Mouse (Mus musculus): ENCODE measurements around the gene Slitrk1. TPM values are rescaled to one million over a fixed set of nuclear protein-coding genes. Genes with fewer than 3 reads are reported as not detected.

Slitrk1 gene
- 34.6 and 36.7 TPM in 2 replicates for polyA plus RNA-seq (2012; rRNA removed)

DNA sequence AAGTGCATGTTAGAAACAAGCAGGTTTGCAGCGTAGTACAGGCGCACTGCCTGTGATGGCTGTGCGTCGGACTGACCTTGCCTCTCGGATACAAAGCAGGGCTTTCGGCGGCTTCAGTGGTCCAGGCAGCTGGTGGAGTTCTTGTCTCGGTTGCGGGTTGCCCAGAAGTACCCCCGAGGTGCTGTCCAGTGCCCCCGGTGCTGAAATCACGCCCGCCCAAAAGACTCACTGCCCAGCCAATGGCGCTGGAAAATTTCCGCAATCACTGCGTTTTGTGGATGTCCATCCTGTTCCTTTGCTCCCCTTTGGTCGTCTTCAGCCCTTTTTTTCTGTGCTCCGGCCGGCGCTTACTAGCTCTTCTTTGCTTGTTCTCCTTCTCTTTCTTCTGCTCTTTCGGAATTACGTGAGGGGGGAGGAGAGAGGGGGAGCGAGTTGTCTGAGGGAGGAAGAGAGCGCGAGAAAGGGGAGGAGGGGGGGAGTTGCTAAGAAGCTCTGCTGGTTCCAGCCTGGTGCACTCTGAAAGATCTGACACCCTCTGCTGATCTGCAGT is at the start of gene Slitrk1:
Gene Slitrk1 (minus strand): TSS at position 445 of the 550 bp plus-strand sequence.
- Histone ChIP-seq H3K27me3 (ENCODE audit: control insufficient read depth, insufficient read depth, low read length) (no peaks in the 10 kb centered on the region), H3K4me3 (replicated peaks; ENCODE audit: insufficient read depth, low read depth, low read length) (peak within 1 kb of the TSS; percentile 70), H3K4me1 (ENCODE audit: control insufficient read depth, insufficient read depth, low read length) (no peaks in the 10 kb centered on the region), H3K27ac (ENCODE audit: insufficient read depth, low read length) (peak within 1 kb of the TSS; percentile 69)
- TF ChIP-seq POLR2A (IDR thresholded peaks at IDR 0.05; ENCODE audit: borderline replicate concordance, insufficient read depth, low read length) (peak; percentile 40; the same call in 1 of the 2 replicates), CTCF (IDR thresholded peaks at IDR 0.05; ENCODE audit: borderline replicate concordance, insufficient read depth, low read depth, low read length) (0 out of 2 replicates have a peak, but pooled peaks have one; percentile 12)
- under 1% methylated on average over 25 of the region's 25 CpGs for WGBS
- peak; percentile 81 to 88 for DNase-seq

DNA sequence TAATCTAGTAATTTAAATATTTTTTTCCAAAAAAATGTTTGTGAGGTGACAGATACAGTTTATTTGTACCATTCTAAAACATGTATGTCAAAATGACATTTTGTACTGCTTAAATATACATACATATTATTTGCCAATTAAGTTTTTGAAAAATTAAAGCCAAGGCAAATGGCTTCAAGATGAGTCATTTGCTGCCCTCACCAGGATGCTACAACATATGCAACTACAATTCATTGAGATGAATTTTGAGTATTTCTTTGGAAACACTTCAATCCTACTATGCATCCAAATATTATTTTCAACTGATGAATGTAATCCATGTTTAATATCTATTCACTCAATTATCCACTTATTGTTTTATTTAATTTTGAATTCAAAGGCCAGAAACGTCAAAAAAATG is 21.8 kb upstream of the Slitrk1 start:
- WGBS = 81% methylated on average over 1 of the region's 1 CpGs
- Histone ChIP-seq H3K27me3 (ENCODE audit: control insufficient read depth, insufficient read depth, low read length) (no peaks in the 10 kb centered on the region), H3K27ac (ENCODE audit: insufficient read depth, low read length) (no peak overlapping the region), H3K4me1 (ENCODE audit: control insufficient read depth, insufficient read depth, low read length) (no peaks in the 10 kb centered on the region), H3K4me3 (replicated peaks; ENCODE audit: insufficient read depth, low read depth, low read length) (no peak overlapping the region)
- peak in 1 of 2 experiments; percentile 3 for DNase-seq
- no peak for TF ChIP-seq CTCF (IDR thresholded peaks at IDR 0.05; ENCODE audit: borderline replicate concordance, insufficient read depth, low read depth, low read length)
- TF ChIP-seq POLR2A (IDR thresholded peaks at IDR 0.05; ENCODE audit: borderline replicate concordance, insufficient read depth, low read length) = no peak

DNA sequence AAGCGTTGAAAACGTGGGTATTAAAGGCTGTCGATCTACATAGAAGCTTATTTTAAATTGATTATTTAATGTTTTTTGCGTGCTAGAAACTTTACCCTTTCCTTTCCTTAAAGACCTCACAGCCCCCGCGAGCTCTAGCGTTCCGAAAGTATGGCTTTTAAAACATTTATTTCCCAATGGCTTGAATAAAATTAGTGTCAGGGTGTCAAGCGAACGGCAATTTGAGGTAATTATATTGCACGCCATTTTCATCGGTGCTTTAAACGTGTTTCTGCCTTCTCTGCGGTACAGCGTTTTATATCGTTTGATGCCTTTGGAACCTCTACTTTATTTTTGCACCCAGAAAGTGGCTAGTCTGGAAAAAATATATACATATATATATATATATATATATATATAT is 378 bp upstream of the Slitrk1 start:
- peak in 1 of 2 experiments; percentile 38 for DNase-seq
- TF ChIP-seq POLR2A (IDR thresholded peaks at IDR 0.05; ENCODE audit: borderline replicate concordance, insufficient read depth, low read length) (no peak), CTCF (IDR thresholded peaks at IDR 0.05; ENCODE audit: borderline replicate concordance, insufficient read depth, low read depth, low read length) (no peak)
- 3% methylated on average over 16 of the region's 16 CpGs for WGBS
- no peak overlapping the region; the same call in 1 of the 2 replicates for H3K27ac ChIP-seq (ENCODE audit: insufficient read depth, low read length)
- H3K4me3 ChIP-seq (replicated peaks; ENCODE audit: insufficient read depth, low read depth, low read length) = peak overlapping the region; percentile 70
- H3K4me1 ChIP-seq (ENCODE audit: control insufficient read depth, insufficient read depth, low read length) = no peaks in the 10 kb centered on the region
- no peaks in the 10 kb centered on the region for H3K27me3 ChIP-seq (ENCODE audit: control insufficient read depth, insufficient read depth, low read length)

DNA sequence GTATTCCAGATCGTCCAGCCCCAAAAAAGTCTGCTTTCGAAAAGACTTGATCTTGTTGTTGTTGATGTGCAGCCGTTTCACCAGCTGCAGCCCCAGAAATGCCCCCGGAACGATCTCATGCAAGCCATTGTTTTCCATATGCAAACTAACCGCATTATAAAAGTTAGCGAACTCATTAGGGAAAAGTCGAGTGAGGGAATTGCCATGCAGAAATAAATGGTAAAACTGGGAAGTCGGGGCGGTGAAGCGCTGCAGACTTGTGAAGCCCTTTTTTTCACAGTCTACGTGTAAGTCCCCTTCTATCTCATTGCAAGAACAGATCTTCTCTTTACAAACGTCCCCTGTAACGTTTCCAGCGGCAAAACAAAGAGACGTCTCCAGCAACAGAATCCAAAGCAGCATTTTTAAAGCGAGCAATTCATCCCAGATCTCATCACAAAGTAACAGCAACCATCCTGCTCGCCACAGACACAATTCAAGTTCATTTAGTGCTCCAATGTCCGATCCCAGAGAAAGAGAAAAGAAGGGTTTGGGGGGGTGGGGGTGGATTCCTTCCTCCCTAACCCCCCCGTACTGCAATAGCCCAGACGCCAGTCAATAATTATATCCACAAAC is 975 bp downstream of the Slitrk1 start:
- Histone ChIP-seq H3K4me1 (ENCODE audit: control insufficient read depth, insufficient read depth, low read length) (no peaks in the 10 kb centered on the region), H3K4me3 (replicated peaks; ENCODE audit: insufficient read depth, low read depth, low read length) (peak overlapping the region; percentile 70), H3K27ac (ENCODE audit: insufficient read depth, low read length) (peak overlapping the region; percentile 58), H3K27me3 (ENCODE audit: control insufficient read depth, insufficient read depth, low read length) (no peaks in the 10 kb centered on the region)
- TF ChIP-seq CTCF (IDR thresholded peaks at IDR 0.05; ENCODE audit: borderline replicate concordance, insufficient read depth, low read depth, low read length) (no peak), POLR2A (IDR thresholded peaks at IDR 0.05; ENCODE audit: borderline replicate concordance, insufficient read depth, low read length) (no peak)
- WGBS = under 1% methylated on average over 21 of the region's 21 CpGs
- peak in 1 of 2 experiments; percentile 53 for DNase-seq

DNA sequence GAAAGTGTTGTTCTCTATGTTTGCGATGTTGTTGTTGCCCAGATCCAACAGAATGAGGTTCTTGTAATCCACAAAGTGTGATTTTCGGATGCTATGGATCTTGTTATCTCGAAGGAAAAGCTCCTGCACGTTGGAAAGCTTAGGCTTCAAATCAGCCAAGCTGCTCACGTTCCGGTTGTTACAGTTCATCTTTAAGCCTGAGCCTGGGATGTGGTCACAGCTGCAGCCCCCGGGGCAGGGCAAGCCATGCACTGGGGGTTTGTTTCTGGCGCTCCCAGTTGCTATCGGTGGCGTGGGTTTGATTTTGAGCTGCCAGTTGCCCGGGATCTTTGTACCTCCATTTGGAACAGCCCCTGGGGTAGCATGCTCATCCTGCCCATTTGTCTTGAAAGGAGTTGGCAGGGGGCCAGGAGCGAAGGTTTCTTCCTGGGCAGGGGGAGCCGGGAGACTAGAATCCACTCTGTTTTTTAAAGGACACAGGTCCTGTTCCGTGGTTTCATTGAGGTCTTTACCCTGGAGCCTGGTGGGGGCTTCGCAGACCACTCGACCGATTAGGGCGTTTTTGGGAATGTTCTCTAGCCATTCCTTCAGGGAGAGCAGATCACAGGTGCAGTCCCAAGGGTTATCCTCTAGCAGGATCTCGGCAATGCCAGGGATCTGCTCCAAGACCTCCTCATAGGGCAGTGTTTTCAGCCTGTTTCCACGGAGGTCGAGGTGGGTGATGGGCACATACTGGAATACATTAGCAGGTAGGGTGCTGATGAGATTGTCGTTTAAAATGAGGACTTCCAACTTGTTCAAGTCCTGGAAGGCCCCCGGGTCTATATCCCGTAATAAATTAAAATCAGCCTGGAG is 1.7 kb downstream of the Slitrk1 start:
- DNase-seq = peak; percentile 81 to 88
- H3K4me1 ChIP-seq (ENCODE audit: control insufficient read depth, insufficient read depth, low read length) = no peaks in the 10 kb centered on the region
- TF ChIP-seq CTCF (IDR thresholded peaks at IDR 0.05; ENCODE audit: borderline replicate concordance, insufficient read depth, low read depth, low read length) (no peak), POLR2A (IDR thresholded peaks at IDR 0.05; ENCODE audit: borderline replicate concordance, insufficient read depth, low read length) (peak; percentile 12; the same call in 1 of the 2 replicates)
- peak overlapping the region; percentile 70 for H3K4me3 ChIP-seq (replicated peaks; ENCODE audit: insufficient read depth, low read depth, low read length)
- under 1% methylated on average over 24 of the region's 24 CpGs for WGBS
- H3K27ac ChIP-seq (ENCODE audit: insufficient read depth, low read length) = peak overlapping the region; percentile 58
- H3K27me3 ChIP-seq (ENCODE audit: control insufficient read depth, insufficient read depth, low read length) = no peaks in the 10 kb centered on the region

DNA sequence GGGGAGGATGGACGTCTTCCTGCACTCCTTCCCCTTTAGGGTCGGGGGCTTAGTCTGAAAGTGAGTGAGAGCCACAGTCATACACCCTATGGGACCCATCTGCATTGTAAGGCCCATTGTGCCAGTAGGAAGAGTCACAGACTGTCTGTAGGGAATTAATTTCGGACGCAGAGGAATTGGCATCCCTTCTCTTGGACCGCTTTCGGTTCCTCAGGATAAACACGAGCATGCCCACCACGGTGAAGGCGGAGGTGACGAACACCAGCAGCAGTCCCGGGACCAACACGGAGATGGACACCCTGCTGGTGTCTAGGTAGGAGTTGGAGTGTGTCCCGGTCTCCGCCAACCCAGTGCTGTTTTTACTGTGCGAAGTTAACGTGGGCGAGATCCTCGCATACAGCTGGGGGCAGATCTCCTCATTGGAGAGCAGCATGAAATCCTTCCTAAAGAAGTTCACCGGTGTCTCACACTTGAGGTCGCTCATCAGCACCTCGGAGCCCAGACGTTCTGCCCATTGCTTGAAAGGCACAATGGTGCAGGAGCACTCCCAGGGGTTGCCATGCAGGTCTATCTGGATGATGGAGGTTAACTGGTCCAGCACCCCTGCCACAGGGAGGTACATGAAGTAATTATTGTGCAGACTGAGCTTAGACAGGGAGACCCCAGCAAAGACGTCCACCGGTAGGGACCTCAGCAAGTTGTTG is 2.7 kb downstream of the Slitrk1 start:
- under 1% methylated on average over 24 of the region's 24 CpGs for WGBS

More for the DNA sequence above, 2.7 kb downstream of the Slitrk1 start:
- peak; percentile 87 to 90 for DNase-seq
- Histone ChIP-seq H3K4me1 (ENCODE audit: control insufficient read depth, insufficient read depth, low read length) (no peaks in the 10 kb centered on the region), H3K27me3 (ENCODE audit: control insufficient read depth, insufficient read depth, low read length) (no peaks in the 10 kb centered on the region), H3K4me3 (replicated peaks; ENCODE audit: insufficient read depth, low read depth, low read length) (peak overlapping the region; percentile 70), H3K27ac (ENCODE audit: insufficient read depth, low read length) (peak overlapping the region; percentile 58)
- TF ChIP-seq CTCF (IDR thresholded peaks at IDR 0.05; ENCODE audit: borderline replicate concordance, insufficient read depth, low read depth, low read length) (no peak), POLR2A (IDR thresholded peaks at IDR 0.05; ENCODE audit: borderline replicate concordance, insufficient read depth, low read length) (no peak)
